Mouse (Mus musculus): ENCODE results near the gene Sdcbp2. TPM values are rescaled to one million over a fixed set of nuclear protein-coding genes. Genes with fewer than 3 reads are reported as not detected.

Sdcbp2 gene
- polyA plus RNA-seq (2015; fragmentation: Nextera tagmentation; extraction: Ambion mirVana), result 1.9 and 2.0 TPM in 2 replicates

DNA sequence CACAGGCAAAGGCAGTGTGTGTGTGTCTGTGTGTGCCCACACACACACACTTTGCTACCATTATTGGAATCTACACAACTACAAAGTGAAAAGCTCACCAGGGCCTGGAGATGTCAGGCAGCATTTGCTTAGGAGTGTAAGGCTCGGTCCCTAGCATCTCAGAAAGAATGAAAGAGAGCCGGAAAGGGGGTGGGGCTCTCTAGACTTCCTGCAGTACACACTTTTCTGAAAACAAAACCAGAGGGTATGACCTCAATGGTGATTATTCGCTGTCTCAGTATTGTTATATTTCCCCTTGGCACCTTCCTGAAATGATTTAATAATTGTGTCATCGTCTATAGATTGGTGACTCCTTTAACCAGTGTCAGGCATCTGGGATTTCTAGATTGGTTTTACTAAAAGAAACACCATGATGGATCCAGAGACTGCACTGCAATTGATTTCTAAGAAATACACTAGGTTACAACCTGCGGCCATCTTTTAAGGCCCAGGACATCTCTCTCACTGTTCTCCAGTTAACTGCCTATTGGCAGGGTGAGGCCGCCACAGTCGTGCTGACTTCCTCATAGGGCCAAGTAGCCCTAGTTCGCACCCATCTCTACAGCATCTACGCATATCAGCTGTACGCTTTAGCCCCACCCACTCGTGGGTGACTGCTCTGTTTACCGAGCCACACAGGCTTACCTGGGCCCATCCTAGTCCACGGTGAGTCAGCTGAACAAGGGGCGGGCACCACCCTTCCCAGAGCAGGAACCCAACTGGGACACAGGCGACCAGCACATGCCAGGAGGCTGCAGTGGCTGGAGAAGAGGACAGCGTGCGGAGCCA lies at the start of gene Sdcbp2:
Gene Sdcbp2, plus strand, starts transcription at position 750 of the 828 bp plus-strand sequence.
- ATAC-seq (replicated peaks; ENCODE audit: insufficient number of reproducible peaks, insufficient read depth, low FRiP score, low read depth), result no peak
- H3K4me2 ChIP-seq, result no peak within 1 kb of the TSS
- H3K27ac ChIP-seq, result no peak within 1 kb of the TSS
- peaks cover 14% of the 10 kb centered on the region for H3K4me1 ChIP-seq (replicated peaks)
- H3K9ac ChIP-seq, result no peak within 1 kb of the TSS
- H3K4me3 ChIP-seq, result no peak within 1 kb of the TSS
- no peaks in the 10 kb centered on the region for H3K9me3 ChIP-seq (replicated peaks)
- no peaks in the 10 kb centered on the region for H3K36me3 ChIP-seq
- WGBS, result 63% methylated on average over 17 of the region's 17 CpGs
- H3K27me3 ChIP-seq, result 0 out of 2 replicates have a peak, but pooled peaks cover 3% of the 10 kb centered on the region

DNA sequence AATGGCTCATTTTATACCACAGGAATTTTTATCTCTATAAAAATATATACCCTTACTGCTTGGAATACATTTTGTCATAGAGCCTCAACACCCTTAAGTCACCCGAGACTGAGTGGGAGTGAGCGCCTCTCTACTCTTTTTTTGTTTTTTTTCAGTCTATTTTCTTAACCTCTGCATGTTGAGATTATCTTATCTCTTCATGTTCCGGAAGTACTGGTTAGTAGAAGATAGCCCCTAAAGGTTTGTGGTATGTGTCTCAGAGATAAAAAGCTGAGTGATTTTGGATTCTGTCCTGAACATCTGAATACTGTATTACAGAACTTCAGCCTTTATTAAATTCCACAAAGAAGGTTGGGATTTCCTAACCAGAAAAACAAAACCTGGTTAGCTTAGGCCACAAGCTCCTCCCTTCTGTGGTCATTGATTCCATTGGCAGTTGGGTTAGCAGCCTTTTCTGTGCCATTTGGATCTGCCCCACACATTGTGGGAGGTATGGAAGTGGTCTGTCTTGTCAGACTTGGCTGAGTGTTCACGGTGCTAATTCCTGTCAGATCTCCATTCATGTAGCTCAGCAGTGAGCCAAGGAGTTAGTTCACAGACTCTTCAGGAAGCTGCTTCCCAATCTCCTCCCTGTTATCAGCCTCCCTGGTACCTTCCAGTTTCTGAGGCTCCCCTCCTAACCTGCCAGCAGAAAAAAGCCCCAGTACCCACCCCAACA lies 47.9 kb upstream of the Sdcbp2 start:
- H3K36me3 ChIP-seq, result peaks cover 8% of the 10 kb centered on the region; the same call in 1 of the 2 replicates
- no peak overlapping the region for H3K4me3 ChIP-seq
- no peak overlapping the region for H3K9ac ChIP-seq
- 22% methylated on average over 4 of the region's 4 CpGs for WGBS
- no peak overlapping the region for H3K4me2 ChIP-seq
- ATAC-seq (replicated peaks; ENCODE audit: insufficient number of reproducible peaks, insufficient read depth, low FRiP score, low read depth), result peak; percentile 34; the same call in 1 of the 2 replicates
- H3K27me3 ChIP-seq, result no peaks in the 10 kb centered on the region
- H3K27ac ChIP-seq, result peak overlapping the region; percentile 19; the same call in 1 of the 2 replicates
- no peaks in the 10 kb centered on the region for H3K9me3 ChIP-seq (replicated peaks)
- no peaks in the 10 kb centered on the region for H3K4me1 ChIP-seq (replicated peaks)

DNA sequence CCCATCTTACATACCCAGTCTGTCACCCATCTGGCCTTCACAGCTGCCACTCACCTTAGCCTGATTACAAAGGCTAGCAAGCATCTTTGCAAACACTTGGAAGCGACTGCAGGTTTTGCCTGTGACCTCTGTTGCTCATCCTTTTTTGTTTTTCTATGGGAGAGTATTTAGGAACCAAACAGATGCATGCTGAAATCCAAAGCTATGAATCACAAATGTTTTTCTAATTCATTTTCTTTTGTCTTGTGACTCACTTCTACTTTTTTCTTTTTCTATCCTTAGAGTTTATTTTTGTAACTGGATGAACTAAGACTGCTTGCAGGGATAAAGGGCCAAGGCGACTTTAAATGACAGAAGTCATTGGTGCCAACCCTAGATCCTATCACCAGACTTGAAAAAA lies 46.9 kb upstream of the Sdcbp2 start:
- no peak for ATAC-seq (replicated peaks; ENCODE audit: insufficient number of reproducible peaks, insufficient read depth, low FRiP score, low read depth)

DNA sequence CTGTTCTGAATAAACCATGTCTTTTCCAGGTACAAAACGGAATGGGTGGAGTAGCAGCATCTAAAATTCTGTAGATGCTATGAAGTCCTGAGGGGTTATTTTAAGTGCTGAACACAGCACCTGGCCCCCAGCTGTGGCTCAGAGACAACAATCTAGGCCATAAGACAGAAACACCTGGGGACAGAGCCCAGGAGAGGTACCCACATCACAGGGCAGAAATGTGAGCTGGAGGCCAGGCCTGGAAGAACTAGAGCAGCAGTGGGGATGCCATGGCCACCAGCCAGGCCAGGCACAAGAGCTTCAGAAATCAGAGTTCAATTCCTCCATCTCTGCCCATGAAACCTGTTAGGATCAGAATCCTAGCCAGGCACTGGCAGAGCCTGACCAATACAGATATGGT lies 44.4 kb upstream of the Sdcbp2 start:
- peaks cover 10% of the 10 kb centered on the region for H3K4me1 ChIP-seq (replicated peaks)
- no peaks in the 10 kb centered on the region for H3K9me3 ChIP-seq (replicated peaks)
- no peak overlapping the region for H3K4me3 ChIP-seq
- WGBS, result 92% methylated on average over 1 of the region's 1 CpGs
- H3K27me3 ChIP-seq, result no peaks in the 10 kb centered on the region
- no peak overlapping the region for H3K4me2 ChIP-seq
- no peak overlapping the region for H3K27ac ChIP-seq
- no peak overlapping the region for H3K9ac ChIP-seq
- ATAC-seq (replicated peaks; ENCODE audit: insufficient number of reproducible peaks, insufficient read depth, low FRiP score, low read depth), result no peak
- H3K36me3 ChIP-seq, result no peaks in the 10 kb centered on the region

More for the DNA sequence above, 46.9 kb upstream of the Sdcbp2 start:
- peaks cover 8% of the 10 kb centered on the region; the same call in 1 of the 2 replicates for H3K36me3 ChIP-seq
- no peak overlapping the region for H3K4me3 ChIP-seq
- H3K27ac ChIP-seq, result no peak overlapping the region
- no peaks in the 10 kb centered on the region for H3K27me3 ChIP-seq
- H3K4me2 ChIP-seq, result no peak overlapping the region
- no peaks in the 10 kb centered on the region for H3K9me3 ChIP-seq (replicated peaks)
- no peak overlapping the region for H3K9ac ChIP-seq
- peaks cover 3% of the 10 kb centered on the region for H3K4me1 ChIP-seq (replicated peaks)
- WGBS, result 61% methylated on average over 2 of the region's 2 CpGs

DNA sequence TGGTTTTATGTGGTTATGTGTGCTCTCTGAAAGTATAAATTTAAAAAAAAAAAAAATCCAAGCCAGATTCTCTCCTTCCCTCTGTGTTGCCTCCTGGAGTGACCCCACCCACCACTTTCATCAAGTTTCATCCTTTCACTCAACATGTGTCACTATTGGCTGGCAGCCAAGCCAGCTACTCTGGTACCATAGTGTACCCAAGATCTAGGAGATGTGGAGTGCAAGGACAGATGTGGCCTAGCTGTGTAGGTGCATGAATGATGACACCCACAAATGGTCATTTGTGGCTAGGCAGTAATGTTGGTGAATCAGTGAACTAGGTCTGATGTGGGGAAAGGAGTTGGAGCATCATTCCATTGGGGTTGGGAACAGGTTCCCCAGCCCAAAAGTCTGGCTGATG lies 43.3 kb upstream of the Sdcbp2 start:
- no peak overlapping the region for H3K4me2 ChIP-seq
- H3K4me1 ChIP-seq (replicated peaks), result peaks cover 10% of the 10 kb centered on the region
- H3K9ac ChIP-seq, result no peak overlapping the region
- H3K36me3 ChIP-seq, result no peaks in the 10 kb centered on the region
- ATAC-seq (replicated peaks; ENCODE audit: insufficient number of reproducible peaks, insufficient read depth, low FRiP score, low read depth), result no peak
- no peaks in the 10 kb centered on the region for H3K9me3 ChIP-seq (replicated peaks)
- no peak overlapping the region for H3K27ac ChIP-seq
- H3K4me3 ChIP-seq, result no peak overlapping the region
- no peaks in the 10 kb centered on the region for H3K27me3 ChIP-seq

DNA sequence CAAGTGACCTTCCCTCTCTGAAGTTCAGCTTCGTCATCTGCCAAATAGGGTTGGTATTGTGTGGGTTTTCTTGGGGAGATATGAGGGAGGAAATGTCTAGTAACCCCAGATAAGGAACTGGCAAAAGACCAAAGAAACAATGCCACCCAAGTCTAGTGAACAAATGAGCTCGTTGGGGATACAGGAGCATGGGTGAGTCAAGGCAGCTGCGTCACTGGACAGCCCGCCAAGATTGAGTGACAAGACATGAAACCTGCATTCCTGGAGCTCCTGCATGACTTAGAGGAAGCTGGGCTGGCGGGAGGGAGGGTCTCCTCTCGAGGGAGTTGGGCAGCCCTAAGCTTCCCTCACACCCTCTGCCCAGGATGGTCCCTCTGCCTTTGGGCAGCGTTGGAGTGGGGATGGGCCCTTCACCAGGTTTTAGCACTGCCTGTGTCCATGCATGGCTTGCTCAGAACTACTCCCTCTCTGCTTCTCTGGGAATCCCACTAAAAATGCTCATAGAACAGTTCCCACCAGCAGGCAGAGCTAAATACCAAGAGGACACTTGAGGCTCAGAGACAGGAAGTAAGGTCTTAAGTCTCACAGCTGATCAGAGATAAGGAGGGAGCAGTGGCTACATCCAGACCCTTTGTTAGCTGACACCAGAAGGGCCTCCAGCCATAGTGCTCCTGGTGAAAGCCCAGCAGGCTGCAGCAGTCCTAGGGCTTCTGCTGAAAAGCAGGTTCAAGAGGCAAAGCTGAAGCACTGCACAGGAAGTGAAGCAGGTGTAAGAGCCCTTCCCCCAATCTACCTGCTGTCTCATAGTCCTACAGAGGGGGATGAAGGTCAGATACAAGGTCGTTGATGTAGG lies 41.8 kb upstream of the Sdcbp2 start:
- Histone ChIP-seq H3K4me1 (replicated peaks) (peaks cover 10% of the 10 kb centered on the region), H3K36me3 (no peaks in the 10 kb centered on the region), H3K4me2 (no peak overlapping the region), H3K27ac (no peak overlapping the region), H3K9me3 (replicated peaks) (no peaks in the 10 kb centered on the region), H3K4me3 (no peak overlapping the region), H3K27me3 (no peaks in the 10 kb centered on the region), H3K9ac (no peak overlapping the region)
- WGBS, result 30% methylated on average over 8 of the region's 8 CpGs
- peak; percentile 40; the same call in 1 of the 2 replicates for ATAC-seq (replicated peaks; ENCODE audit: insufficient number of reproducible peaks, insufficient read depth, low FRiP score, low read depth)

DNA sequence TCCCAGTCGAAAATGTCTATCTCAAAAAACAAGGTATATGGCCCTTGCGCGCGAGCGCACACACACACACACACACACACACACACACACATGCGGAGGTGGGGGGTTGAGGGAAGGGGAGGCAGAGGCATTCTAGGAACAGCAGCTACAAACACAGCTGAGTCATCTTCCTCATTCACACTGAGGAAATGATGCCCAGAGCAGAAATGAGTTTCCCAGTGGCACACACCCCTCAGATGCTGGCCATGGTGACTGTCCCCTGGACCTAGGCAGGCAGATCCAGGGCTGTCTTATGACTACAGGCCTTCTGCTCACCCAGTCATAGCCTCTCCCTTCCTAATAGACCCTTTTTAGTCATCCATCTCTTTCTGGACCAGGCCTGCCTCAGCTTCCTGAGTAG lies 38.8 kb upstream of the Sdcbp2 start:
- Histone ChIP-seq H3K36me3 (no peaks in the 10 kb centered on the region), H3K9ac (no peak overlapping the region), H3K4me1 (replicated peaks) (peaks cover 10% of the 10 kb centered on the region), H3K4me2 (no peak overlapping the region), H3K27me3 (no peaks in the 10 kb centered on the region), H3K27ac (no peak overlapping the region), H3K4me3 (no peak overlapping the region), H3K9me3 (replicated peaks) (no peaks in the 10 kb centered on the region)
- WGBS, result 89% methylated on average over 6 of the region's 6 CpGs
- no peak for ATAC-seq (replicated peaks; ENCODE audit: insufficient number of reproducible peaks, insufficient read depth, low FRiP score, low read depth)

DNA sequence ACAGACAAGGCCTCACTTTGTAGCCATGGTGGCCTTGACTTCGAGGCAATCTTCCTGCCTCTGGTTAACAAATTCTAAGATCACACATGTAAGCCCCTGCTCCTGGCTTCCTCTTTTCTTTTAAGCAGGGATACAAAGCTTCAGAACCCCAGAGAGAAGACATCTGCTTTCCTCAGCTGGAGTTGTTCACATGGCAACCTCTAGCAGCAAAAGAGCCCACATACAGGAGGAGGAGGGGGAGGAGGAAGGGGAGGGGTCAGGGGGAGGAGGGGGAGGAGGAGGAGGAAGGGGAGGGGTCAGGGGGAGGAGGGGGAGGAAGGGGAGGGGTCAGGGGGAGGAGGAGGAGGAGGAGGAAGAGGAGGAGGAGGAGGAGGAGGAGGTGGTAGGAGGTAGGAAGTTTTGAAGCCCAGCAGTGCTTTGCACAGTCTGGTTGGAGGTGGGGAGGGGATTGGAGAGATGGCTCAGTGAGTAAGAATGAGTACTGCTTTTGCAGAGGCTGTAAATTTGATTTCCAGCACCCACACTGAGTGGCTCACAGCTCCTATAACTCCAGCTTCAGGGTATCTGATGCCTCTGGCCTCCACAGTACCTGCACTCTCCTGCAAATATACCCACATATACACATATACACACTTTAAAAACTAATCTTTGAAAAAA lies 36.3 kb upstream of the Sdcbp2 start:
- 53% methylated on average over 1 of the region's 1 CpGs for WGBS
- peaks cover 1% of the 10 kb centered on the region for H3K4me1 ChIP-seq (replicated peaks)
- H3K9me3 ChIP-seq (replicated peaks), result no peaks in the 10 kb centered on the region
- no peaks in the 10 kb centered on the region for H3K27me3 ChIP-seq
- no peak overlapping the region for H3K4me2 ChIP-seq
- H3K27ac ChIP-seq, result peak overlapping the region; percentile 35
- no peak overlapping the region for H3K9ac ChIP-seq
- H3K4me3 ChIP-seq, result no peak overlapping the region
- no peaks in the 10 kb centered on the region for H3K36me3 ChIP-seq
- peak; percentile 40; the same call in 1 of the 2 replicates for ATAC-seq (replicated peaks; ENCODE audit: insufficient number of reproducible peaks, insufficient read depth, low FRiP score, low read depth)

DNA sequence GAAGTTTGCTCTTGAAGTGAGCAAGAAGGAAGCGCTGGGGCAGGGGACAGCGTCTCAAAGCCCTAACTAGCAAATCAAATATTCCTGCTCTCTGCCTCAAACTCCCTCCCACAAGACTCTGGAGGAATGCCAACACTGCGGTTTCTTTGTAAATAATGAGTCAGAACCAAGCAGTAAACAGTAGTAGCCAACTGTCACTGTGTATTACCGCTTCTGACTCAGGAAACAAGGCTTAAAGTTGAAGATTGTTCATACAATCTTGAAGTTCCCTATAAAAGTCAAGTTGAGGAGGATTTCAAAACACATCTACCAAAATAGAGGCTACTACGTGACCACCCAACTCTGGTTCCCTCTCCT lies 35.8 kb upstream of the Sdcbp2 start:
- ATAC-seq (replicated peaks; ENCODE audit: insufficient number of reproducible peaks, insufficient read depth, low FRiP score, low read depth), result no peak

DNA sequence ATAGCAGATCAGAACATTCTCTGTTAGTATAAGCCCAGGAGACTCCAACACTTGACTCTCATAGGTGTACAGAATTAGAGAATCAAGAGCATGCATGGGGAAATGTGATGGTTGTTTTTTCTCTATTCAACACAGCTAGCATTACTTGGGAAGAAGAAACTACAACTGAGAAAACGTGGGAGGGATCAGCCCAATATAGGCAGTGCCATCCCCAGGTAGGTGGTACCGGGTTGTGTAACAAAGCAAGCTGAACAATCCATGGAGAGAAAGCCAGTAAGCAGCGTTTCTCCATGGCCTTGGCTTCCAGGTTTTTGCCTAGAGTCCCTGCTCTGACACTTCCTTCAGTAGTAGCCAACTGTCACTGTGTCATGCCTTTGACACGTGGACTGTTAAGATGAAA lies 33.8 kb upstream of the Sdcbp2 start:
- no peak overlapping the region for H3K27ac ChIP-seq
- peaks cover 9% of the 10 kb centered on the region for H3K4me1 ChIP-seq (replicated peaks)
- no peak overlapping the region for H3K9ac ChIP-seq
- no peak overlapping the region for H3K4me3 ChIP-seq
- no peaks in the 10 kb centered on the region for H3K36me3 ChIP-seq
- 53% methylated on average over 4 of the region's 4 CpGs for WGBS
- H3K4me2 ChIP-seq, result no peak overlapping the region
- no peaks in the 10 kb centered on the region for H3K27me3 ChIP-seq
- no peak for ATAC-seq (replicated peaks; ENCODE audit: insufficient number of reproducible peaks, insufficient read depth, low FRiP score, low read depth)
- H3K9me3 ChIP-seq (replicated peaks), result no peaks in the 10 kb centered on the region

More for the DNA sequence above, 35.8 kb upstream of the Sdcbp2 start:
- Histone ChIP-seq H3K36me3 (no peaks in the 10 kb centered on the region), H3K27me3 (no peaks in the 10 kb centered on the region), H3K9ac (no peak overlapping the region), H3K9me3 (replicated peaks) (no peaks in the 10 kb centered on the region), H3K4me3 (no peak overlapping the region), H3K4me1 (replicated peaks) (peaks cover 4% of the 10 kb centered on the region; the same call in 1 of the 2 replicates), H3K4me2 (no peak overlapping the region), H3K27ac (peak overlapping the region; percentile 35)
- 55% methylated on average over 5 of the region's 5 CpGs for WGBS

Measured in heart, embryonic 15.5 days (tissue).